Mouse (Mus musculus) G1E (cell line): ENCODE measurements at regions not wholly inside any gene's neighbourhood (a gene's known extent, or its start where the extent isn't known, plus 50 kb on each side); places are given as distances from the start of the nearest gene placed in this dataset.

ENCODE experiments used
- ATAC-seq: 2 replicates; pipeline ENCODE4 v1.8.0; 2016; ENCODE audit warnings: mild to moderate bottlenecking; ENCODE audit not compliant: insufficient number of reproducible peaks, poor library complexity, low FRiP score, severe bottlenecking; ENCODE audit errors: extremely low read depth
- DNase-seq: peaks from one replicate; pipeline ENCODE4 v3.0.0; 2012; ENCODE audit warnings: low spot score
- H3K27me3 ChIP-seq: 2 replicates; pipeline ENCODE4 v1.6.1; 2012; ENCODE audit warnings: mild to moderate bottlenecking, low read length, inconsistent platforms; ENCODE audit not compliant: insufficient read depth
- H3K36me3 ChIP-seq: replicated peaks from 2 replicates; pipeline ENCODE3; 2012; ENCODE audit warnings: mild to moderate bottlenecking, inconsistent platforms
- H3K4me1 ChIP-seq: 2 replicates; pipeline ENCODE4 v1.6.1; 2012; ENCODE audit warnings: low read depth, low read length, inconsistent platforms, mixed read lengths; ENCODE audit not compliant: insufficient read depth
- H3K4me3 ChIP-seq: 2 replicates; pipeline ENCODE4 v1.5.1; 2012; ENCODE audit warnings: low read depth, mild to moderate bottlenecking, inconsistent platforms, low read length, moderate library complexity, mixed read lengths
- H3K9me3 ChIP-seq: replicated peaks from 2 replicates; pipeline ENCODE4 v1.6.1; 2012; ENCODE audit warnings: inconsistent platforms
- CTCF ChIP-seq: IDR thresholded peaks from 2 replicates; pipeline ENCODE4 v1.5.1; 2012; ENCODE audit warnings: low read depth, low read length, inconsistent platforms, mixed read lengths
- GATA1 ChIP-seq: IDR thresholded peaks from 2 replicates; pipeline ENCODE4 v1.6.1; 2012; ENCODE audit warnings: borderline replicate concordance, low read length, inconsistent platforms, mixed read lengths
- GATA2 ChIP-seq: IDR thresholded peaks from 2 replicates; pipeline ENCODE4 v1.6.1; 2012; ENCODE audit warnings: low read depth, low read length, inconsistent platforms, borderline replicate concordance
- POLR2AphosphoS5 ChIP-seq: IDR thresholded peaks from 2 replicates; pipeline ENCODE4 v1.6.1; 2012; ENCODE audit warnings: low read depth, low read length, inconsistent platforms; ENCODE audit not compliant: insufficient replicate concordance
- TAL1 ChIP-seq: conservative IDR thresholded peaks from 2 replicates; pipeline ENCODE4 v1.6.1; 2012; ENCODE audit warnings: low read depth, low read length, inconsistent platforms, mixed read lengths

DNA sequence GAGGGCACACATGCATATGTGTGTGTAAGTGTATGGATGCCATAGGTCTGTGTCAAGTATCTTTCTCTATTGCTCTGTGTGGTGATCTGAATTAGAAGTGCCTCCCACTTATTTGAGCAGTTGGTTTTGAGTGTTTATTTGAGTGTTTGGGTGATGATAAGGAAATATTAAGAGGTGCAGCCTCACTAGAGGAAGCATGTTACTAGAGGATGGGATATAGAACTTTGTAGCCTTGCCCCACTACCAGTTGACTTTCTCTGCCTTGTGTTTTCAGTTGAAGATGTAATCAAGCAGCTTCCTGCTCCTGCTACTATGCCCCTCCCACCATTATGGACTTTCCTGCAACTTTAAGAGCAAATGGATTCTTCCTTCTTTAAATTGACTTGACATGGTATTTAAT lies 799.6 kb upstream of the Lcorl start:
- DNase-seq (no peak), ATAC-seq (0 out of 2 replicates have a peak, but pooled peaks have one; percentile 15)
- H3K4me3 ChIP-seq, result no peak overlapping the region
- TF ChIP-seq GATA1 (no peak), POLR2AphosphoS5 (no peak), TAL1 (no peak), GATA2 (no peak), CTCF (no peak)
- no peaks in the 10 kb centered on the region for H3K4me1 ChIP-seq
- H3K36me3 ChIP-seq, result no peaks in the 10 kb centered on the region
- no peaks in the 10 kb centered on the region for H3K27me3 ChIP-seq
- H3K9me3 ChIP-seq, result no peaks in the 10 kb centered on the region

- ATAC-seq (no peak), DNase-seq (no peak)
- Histone ChIP-seq H3K4me1 (no peaks in the 10 kb centered on the region), H3K36me3 (no peaks in the 10 kb centered on the region), H3K4me3 (no peak overlapping the region), H3K27me3 (no peaks in the 10 kb centered on the region), H3K9me3 (no peaks in the 10 kb centered on the region)
- TF ChIP-seq GATA2 (no peak), TAL1 (no peak), CTCF (no peak), POLR2AphosphoS5 (no peak), GATA1 (no peak)
Observed at GRCm38 (mm10) chr5:46654189-46654588, 796.8 kb upstream of the Lcorl start.

GRCm38 (mm10) chr5:46643009-46643408 lies 785.6 kb upstream of the Lcorl start:
- H3K4me1 ChIP-seq, result no peaks in the 10 kb centered on the region
- ATAC-seq (no peak), DNase-seq (no peak)
- H3K36me3 ChIP-seq, result no peaks in the 10 kb centered on the region
- no peaks in the 10 kb centered on the region for H3K9me3 ChIP-seq
- no peak overlapping the region for H3K4me3 ChIP-seq
- TF ChIP-seq POLR2AphosphoS5, result no peak
- no peak for TF ChIP-seq GATA1
- no peak for TF ChIP-seq CTCF
- no peak for TF ChIP-seq GATA2
- no peak for TF ChIP-seq TAL1
- no peaks in the 10 kb centered on the region for H3K27me3 ChIP-seq

- H3K36me3 ChIP-seq, result no peaks in the 10 kb centered on the region
- H3K27me3 ChIP-seq, result no peaks in the 10 kb centered on the region
- H3K4me1 ChIP-seq, result no peaks in the 10 kb centered on the region
- ATAC-seq, result no peak
- H3K9me3 ChIP-seq, result no peaks in the 10 kb centered on the region
- H3K4me3 ChIP-seq, result no peak overlapping the region
- no peak for TF ChIP-seq GATA2
- TF ChIP-seq POLR2AphosphoS5, result no peak
- TF ChIP-seq GATA1, result no peak
- TF ChIP-seq TAL1, result no peak
- no peak for TF ChIP-seq CTCF
- no peak for DNase-seq
Observed at GRCm38 (mm10) chr5:46635116-46635668, 777.8 kb upstream of the Lcorl start.
